Mouse (Mus musculus) CH12.LX (cell line): ENCODE results near the gene Tmem231.

Experiments
- CTCF ChIP-seq, 2 experiments: IDR thresholded peaks in 1 of 2; conservative IDR thresholded peaks in 1 of 2; 2 replicates each; pipeline ENCODE4 v1.5.1; 2011 to 2012; ENCODE audit warnings: low read depth in 2 of 2, low read length in 2 of 2, improper control_type of control experiment in 1 of 2, inconsistent platforms in 1 of 2, mild to moderate bottlenecking in 1 of 2, moderate library complexity in 1 of 2
- ELF1 ChIP-seq: IDR thresholded peaks from 2 replicates; pipeline ENCODE4 v1.6.1; 2014; ENCODE audit warnings: low read depth, mild to moderate bottlenecking, inconsistent platforms, low read length, improper control_type of control experiment
- EP300 ChIP-seq: IDR thresholded peaks from 2 replicates; pipeline ENCODE4 v1.6.1; 2011; ENCODE audit warnings: low read length, improper control_type of control experiment
- HCFC1 ChIP-seq: IDR thresholded peaks from 2 replicates; pipeline ENCODE4 v1.6.1; 2012; ENCODE audit warnings: low read depth, mild to moderate bottlenecking, inconsistent platforms, low read length, improper control_type of control experiment
- MAX ChIP-seq: IDR thresholded peaks from 2 replicates; pipeline ENCODE4 v1.6.1; 2011; ENCODE audit warnings: low read length, improper control_type of control experiment
- POLR2A ChIP-seq: IDR thresholded peaks from 2 replicates; pipeline ENCODE4 v1.6.1; 2011; ENCODE audit warnings: low read depth, mild to moderate bottlenecking, improper control_type of control experiment, low read length
- POLR2AphosphoS2 ChIP-seq: IDR thresholded peaks from 2 replicates; pipeline ENCODE4 v1.6.1; 2011; ENCODE audit warnings: low read depth, low read length, improper control_type of control experiment
- TCF12 ChIP-seq: IDR thresholded peaks from 2 replicates; pipeline ENCODE4 v1.6.1; 2014; ENCODE audit warnings: low read depth, mild to moderate bottlenecking, inconsistent platforms, low read length, improper control_type of control experiment

DNA sequence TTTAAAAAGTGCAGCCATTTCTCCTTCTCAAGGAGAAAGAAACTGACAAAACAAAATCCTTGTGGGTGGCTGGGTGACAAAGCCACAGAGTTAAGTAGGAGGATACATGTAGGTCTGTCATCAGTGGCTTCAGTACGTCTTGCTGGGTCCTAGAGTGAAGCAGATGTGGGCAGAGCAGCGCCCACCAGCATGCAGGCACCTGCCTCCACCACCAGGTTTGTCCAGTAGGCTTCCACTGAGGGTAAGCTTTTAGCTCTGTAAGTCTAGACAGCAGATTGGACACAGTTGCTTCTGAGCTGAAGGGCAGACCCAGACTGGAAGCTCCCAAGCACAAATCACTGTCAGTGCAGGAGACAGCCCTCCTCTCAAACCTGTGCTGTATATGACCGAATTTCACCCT is 27.6 kb upstream of the Tmem231 start:
- TF ChIP-seq POLR2A (no peak), CTCF (conservative IDR thresholded peaks at IDR 0.05 in 1 of 2, IDR thresholded peaks at IDR 0.05 in 1 of 2; ENCODE audit: low read depth in 2 of 2, low read length in 2 of 2) (no peak), EP300 (no peak), ELF1 (no peak), TCF12 (no peak), HCFC1 (no peak), MAX (no peak), POLR2AphosphoS2 (no peak)
